Mouse (Mus musculus) urinary bladder, postnatal 4 days (tissue): ENCODE measurements around the gene Zbtb49.

Experiments
- DNase-seq, 2 experiments: peaks; one replicate each; pipeline ENCODE4 v3.0.0; 2021 to 2022; ENCODE audit warnings: low spot score in 2 of 2

The Zbtb49 gene

GRCm38 (mm10) chr5:38195941-38196340 is 24.3 kb downstream of the Zbtb49 start:
- no peak for DNase-seq

GRCm38 (mm10) chr5:38194946-38195345 is 25.3 kb downstream of the Zbtb49 start:
- no peak for DNase-seq

- DNase-seq: no peak
Measured at GRCm38 (mm10) chr5:38190907-38191306, 29.4 kb downstream of the Zbtb49 start.

- DNase-seq: no peak
Measured at GRCm38 (mm10) chr5:38187006-38187405, 33.3 kb downstream of the Zbtb49 start.

- no peak for DNase-seq
Measured at GRCm38 (mm10) chr5:38184688-38185285, 35.5 kb downstream of the Zbtb49 start.

- no peak for DNase-seq
Measured at GRCm38 (mm10) chr5:38174256-38174912, 45.9 kb downstream of the Zbtb49 start.

- DNase-seq: no peak
Measured at GRCm38 (mm10) chr5:38173766-38174165, 46.5 kb downstream of the Zbtb49 start.

GRCm38 (mm10) chr5:38168497-38168896 is 51.8 kb downstream of the Zbtb49 start:
- DNase-seq: no peak

GRCm38 (mm10) chr5:38159634-38160413 is 60.4 kb downstream of the Zbtb49 start, which contains the start of gene Nsg1:
TSS of gene Nsg1 (minus strand) at chr5:38159907.
- DNase-seq: no peak

- peak; percentile 35 to 66 for DNase-seq
Measured at GRCm38 (mm10) chr5:38158947-38159633, 61.2 kb downstream of the Zbtb49 start.

- no peak for DNase-seq
Measured at GRCm38 (mm10) chr5:38158501-38158946, 61.7 kb downstream of the Zbtb49 start.

- DNase-seq: no peak
Measured at GRCm38 (mm10) chr5:38157481-38158020, 62.7 kb downstream of the Zbtb49 start.

- no peak for DNase-seq
Measured at GRCm38 (mm10) chr5:38153636-38154035, 66.6 kb downstream of the Zbtb49 start.

- DNase-seq: no peak
Measured at GRCm38 (mm10) chr5:38152201-38153108, 67.8 kb downstream of the Zbtb49 start.

- DNase-seq: no peak
Measured at GRCm38 (mm10) chr5:38151264-38151663, 69.0 kb downstream of the Zbtb49 start.

- no peak for DNase-seq
Measured at GRCm38 (mm10) chr5:38146524-38146923, 73.7 kb downstream of the Zbtb49 start.

- DNase-seq: no peak
Measured at GRCm38 (mm10) chr5:38140893-38141292, 79.4 kb downstream of the Zbtb49 start.
